Mouse (Mus musculus) ES-E14 (cell line): Measurements from ENCODE around the gene Ap1s2.

Experiments
- CHD2 ChIP-seq: IDR thresholded peaks from 2 replicates; pipeline ENCODE4 v1.6.1; 2014; ENCODE audit warnings: mild to moderate bottlenecking, low read depth, low read length, inconsistent platforms
- HCFC1 ChIP-seq: IDR thresholded peaks from 2 replicates; pipeline ENCODE4 v1.6.1; 2012; ENCODE audit warnings: low read length, inconsistent platforms, borderline replicate concordance; ENCODE audit not compliant: insufficient read depth
- MAFK ChIP-seq: IDR thresholded peaks from 2 replicates; pipeline ENCODE4 v1.6.1; 2014; ENCODE audit warnings: mild to moderate bottlenecking, low read depth, low read length, inconsistent platforms; ENCODE audit not compliant: insufficient read depth
- ZC3H11A ChIP-seq: IDR thresholded peaks from 2 replicates; pipeline ENCODE4 v1.6.1; 2012; ENCODE audit warnings: low read depth, mild to moderate bottlenecking, inconsistent platforms, low read length, borderline replicate concordance
- ZNF384 ChIP-seq: IDR thresholded peaks from 2 replicates; pipeline ENCODE4 v1.6.1; 2012; ENCODE audit warnings: low read depth, low read length, inconsistent platforms

- TF ChIP-seq ZNF384 (no peak), ZC3H11A (no peak), HCFC1 (no peak), MAFK (no peak), CHD2 (no peak)
Measured at GRCm38 (mm10) chrX:163908003-163908336, 847 bp upstream of the Ap1s2 start.
